Mouse (Mus musculus) kidney, embryonic 16.5 days (tissue): ENCODE measurements around the gene Gckr. TPM values are rescaled to one million over a fixed set of nuclear protein-coding genes. Genes with fewer than 3 reads are reported as not detected.
"Not testable (repeated sequence)": the region's sequence is repeated elsewhere in the genome, so short reads cannot be mapped to it uniquely, and the experiment has no call there.

Source experiments
- ATAC-seq: fragments of 200-750 bp; cut with Nextera tagmentation; 2 replicates; pipeline ENCODE4 v1.8.0; 2017; ENCODE audit warnings: moderate TSS enrichment; ENCODE audit not compliant: low FRiP score, low TSS enrichment
- H3K27ac ChIP-seq: fragments of 300-500 bp; sonication (generic); 2 replicates; pipeline ENCODE4 v1.5.1; 2014; ENCODE audit warnings: low read length
- H3K27me3 ChIP-seq: fragments of 300-500 bp; sonication (generic); 2 replicates; pipeline ENCODE4 v1.6.1; 2014; ENCODE audit warnings: low read length, control low read depth, mixed read lengths; ENCODE audit not compliant: insufficient read depth
- H3K36me3 ChIP-seq: fragments of 300-500 bp; sonication (generic); 2 replicates; pipeline ENCODE4 v1.6.1; 2014; ENCODE audit warnings: low read length, control low read depth, mixed read lengths; ENCODE audit not compliant: insufficient read depth
- H3K4me1 ChIP-seq: fragments of 300-500 bp; sonication (generic); 2 replicates; pipeline ENCODE4 v1.6.1; 2014; ENCODE audit warnings: low read length, control low read depth, mixed read lengths; ENCODE audit not compliant: insufficient read depth
- H3K4me2 ChIP-seq: fragments of 300-500 bp; sonication (generic); replicated peaks from 2 replicates; pipeline ENCODE4 v1.6.1; 2014; ENCODE audit warnings: low read depth, low read length
- H3K4me3 ChIP-seq: fragments of 300-500 bp; sonication (generic); 2 replicates; pipeline ENCODE4 v1.5.1; 2014; ENCODE audit warnings: mild to moderate bottlenecking, low read length
- H3K9ac ChIP-seq: fragments of 300-500 bp; sonication (generic); replicated peaks from 2 replicates; pipeline ENCODE4 v1.6.1; 2014; ENCODE audit warnings: low read length
- H3K9me3 ChIP-seq: fragments of 300-500 bp; sonication (generic); 2 replicates; pipeline ENCODE4 v1.6.1; 2016; ENCODE audit warnings: low read length, control low read depth
- WGBS: fragments of 180-500 bp; shearing (Covaris S2); extraction: QIAGEN DNeasy Blood & Tissue Kit; methylation state at CpG from one replicate; pipeline ENCODE4 v1.1.7; 2014; 5-methylcytosine and 5-hydroxymethylcytosine counted together
- polyA plus RNA-seq: library from polyadenylated mRNA; unstranded; fragments of >200 nt; fragmentation: Nextera tagmentation; extraction: Ambion mirVana; gene quantifications from 2 replicates; pipeline ENCODE4 v1.2.1, GENCODE M21; 2015

The Gckr gene
- polyA plus RNA-seq, 1 experiment from 2014 or later = 0.24 TPM

DNA sequence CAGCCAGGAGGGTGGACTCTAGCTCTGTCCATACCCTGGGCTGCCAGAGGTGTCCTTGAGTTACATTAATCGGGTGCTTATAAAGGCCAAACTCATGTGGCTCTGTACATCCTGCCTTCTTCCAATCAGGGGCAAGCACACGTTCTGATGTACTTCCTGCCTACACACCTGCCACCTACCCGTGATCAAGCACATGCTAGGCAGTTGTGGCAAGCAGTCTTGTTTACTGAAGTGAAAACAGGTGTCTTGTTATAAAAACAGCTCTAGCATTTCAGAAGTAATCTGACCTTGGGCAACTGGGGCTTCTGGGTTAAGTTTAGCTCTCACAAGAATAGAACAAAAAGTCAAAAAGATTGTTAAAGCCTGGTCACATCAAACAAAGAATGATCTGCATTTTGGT is 26.8 kb downstream of the Gckr start:
- no peaks in the 10 kb centered on the region for H3K9me3 ChIP-seq
- no peaks in the 10 kb centered on the region for H3K36me3 ChIP-seq
- no peak overlapping the region for H3K9ac ChIP-seq
- H3K4me1 ChIP-seq = no peaks in the 10 kb centered on the region
- no peak overlapping the region for H3K27ac ChIP-seq
- no peak overlapping the region for H3K4me3 ChIP-seq
- no peaks in the 10 kb centered on the region for H3K27me3 ChIP-seq
- no peak overlapping the region for H3K4me2 ChIP-seq
- 62% methylated on average over 3 of the region's 3 CpGs for WGBS
- ATAC-seq = no peak

DNA sequence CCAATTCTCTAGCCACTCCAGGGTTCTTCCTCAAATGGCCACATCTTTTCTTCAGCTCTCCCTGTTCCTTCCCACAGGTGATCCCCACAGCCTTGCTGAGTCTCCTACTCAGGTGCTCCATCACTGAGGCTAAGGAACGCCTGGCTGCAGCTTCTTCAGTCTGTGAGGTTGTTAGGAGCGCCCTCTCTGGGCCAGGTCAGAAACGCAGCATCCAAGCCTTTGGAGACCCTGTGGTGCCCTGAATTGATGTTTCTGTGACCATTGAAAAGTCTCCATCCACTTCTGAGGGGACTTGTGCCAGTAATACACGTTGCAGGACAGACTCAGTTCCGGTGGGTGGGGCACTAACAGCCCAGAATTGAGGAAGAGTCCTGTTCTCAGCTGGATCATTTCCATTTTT is 29.6 kb downstream of the Gckr start:
- Histone ChIP-seq H3K27ac (no peak overlapping the region), H3K9ac (no peak overlapping the region), H3K4me2 (no peak overlapping the region), H3K9me3 (no peaks in the 10 kb centered on the region), H3K36me3 (no peaks in the 10 kb centered on the region), H3K4me1 (no peaks in the 10 kb centered on the region), H3K4me3 (no peak overlapping the region), H3K27me3 (no peaks in the 10 kb centered on the region)
- WGBS = 12% methylated on average over 5 of the region's 5 CpGs
- ATAC-seq = no peak

- H3K9ac ChIP-seq = no peak overlapping the region
- H3K27ac ChIP-seq = no peak overlapping the region
- H3K36me3 ChIP-seq = no peaks in the 10 kb centered on the region
- no peak overlapping the region for H3K4me3 ChIP-seq
- H3K9me3 ChIP-seq = peaks cover 3% of the 10 kb centered on the region
- H3K4me1 ChIP-seq = no peaks in the 10 kb centered on the region
- 32% methylated on average over 7 of the region's 7 CpGs for WGBS
- H3K27me3 ChIP-seq = no peaks in the 10 kb centered on the region
- no peak for ATAC-seq
- H3K4me2 ChIP-seq = no peak overlapping the region
These were observed 31.0 kb downstream of the Gckr start for GRCm38 (mm10) chr5:31328255-31328654.

DNA sequence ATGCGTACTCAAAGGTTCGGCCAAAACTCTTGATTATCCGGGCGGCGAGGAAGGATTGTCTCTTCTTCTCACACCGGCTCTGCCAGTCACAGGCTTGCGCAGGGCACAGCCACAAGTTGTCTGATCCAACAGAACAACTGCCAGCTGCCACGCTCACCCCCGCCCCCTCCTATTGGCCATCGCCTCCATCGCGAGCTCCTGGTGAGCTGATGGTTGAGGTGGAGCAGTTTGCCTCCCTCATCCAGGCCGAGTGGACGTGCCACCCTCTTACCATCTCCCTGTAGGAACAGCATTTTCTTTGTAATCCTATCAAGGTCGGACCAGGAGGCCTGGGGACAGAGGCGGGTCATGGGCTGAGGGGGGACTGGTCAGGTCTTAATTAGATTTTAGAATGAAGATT is 60.3 kb downstream of the Gckr start:
- 82% methylated on average over 16 of the region's 16 CpGs for WGBS
- ATAC-seq, H3K9ac ChIP-seq: not testable (repeated sequence)

GRCm38 (mm10) chr5:31360955-31361354 is 63.7 kb downstream of the Gckr start:
- no peak for ATAC-seq
- H3K27me3 ChIP-seq = no peaks in the 10 kb centered on the region
- H3K4me1 ChIP-seq = no peaks in the 10 kb centered on the region
- WGBS = 81% methylated on average over 6 of the region's 6 CpGs
- H3K4me2 ChIP-seq = no peak overlapping the region
- no peak overlapping the region for H3K9ac ChIP-seq
- no peak overlapping the region for H3K27ac ChIP-seq
- no peak overlapping the region for H3K4me3 ChIP-seq
- no peaks in the 10 kb centered on the region for H3K9me3 ChIP-seq
- no peaks in the 10 kb centered on the region for H3K36me3 ChIP-seq

More for the DNA sequence above, 60.3 kb downstream of the Gckr start:
- not testable (repeated sequence) for H3K4me2 ChIP-seq, H3K36me3 ChIP-seq, H3K27ac ChIP-seq, H3K4me3 ChIP-seq, H3K27me3 ChIP-seq, H3K4me1 ChIP-seq, H3K9me3 ChIP-seq

Other genes starting within 250 kb of the Gckr start
- gene Atraid, start 249.1 kb upstream of the Gckr start, polyA plus RNA-seq = 158 and 163 TPM in 2 replicates
- gene Slc5a6, start 248.5 kb upstream of the Gckr start, polyA plus RNA-seq = 14.6 and 14.7 TPM in 2 replicates
- 36.0 and 38.7 TPM in 2 replicates for gene Cad, start 242.7 kb upstream of the Gckr start, polyA plus RNA-seq
- not detected in 2 replicates for gene Dnajc5g, start 191.2 kb upstream of the Gckr start, polyA plus RNA-seq
- gene Slc30a3, start 189.2 kb upstream of the Gckr start, polyA plus RNA-seq = 3.4 and 4.5 TPM in 2 replicates
- 0.19 and 0.28 TPM in 2 replicates for gene Trim54, start 180.7 kb upstream of the Gckr start, polyA plus RNA-seq
- gene Ucn, start 158.6 kb upstream of the Gckr start, polyA plus RNA-seq = not detected in 2 replicates
- gene Mpv17, start 143.2 kb upstream of the Gckr start, polyA plus RNA-seq = 79.0 and 79.3 TPM in 2 replicates
- 1.9 and 2.1 TPM in 2 replicates for gene Gm29609, start 117.5 kb upstream of the Gckr start, polyA plus RNA-seq
- gene Gtf3c2, start 117.3 kb upstream of the Gckr start, polyA plus RNA-seq = 82.8 and 99.0 TPM in 2 replicates
- gene Snx17, start 104.2 kb upstream of the Gckr start, polyA plus RNA-seq = 151 and 165 TPM in 2 replicates
- gene Eif2b4, start 104.0 kb upstream of the Gckr start, polyA plus RNA-seq = 76.1 and 81.5 TPM in 2 replicates
- 9.9 and 10.9 TPM in 2 replicates for gene Zfp513, start 95.1 kb upstream of the Gckr start, polyA plus RNA-seq
- 138 and 139 TPM in 2 replicates for gene Ppm1g, start 76.8 kb upstream of the Gckr start, polyA plus RNA-seq
- 179 and 182 TPM in 2 replicates for gene Nrbp1, start 56.6 kb upstream of the Gckr start, polyA plus RNA-seq
- gene Gm9970, start 56.2 kb upstream of the Gckr start, polyA plus RNA-seq = 0.52 TPM in 1 of 2 replicates, not detected in the other
- 22.9 and 26.8 TPM in 2 replicates for gene Krtcap3, start 45.8 kb upstream of the Gckr start, polyA plus RNA-seq
- 39.7 and 40.6 TPM in 2 replicates for gene Ift172, start 6.3 kb upstream of the Gckr start, polyA plus RNA-seq
- gene Fndc4, start 1.4 kb upstream of the Gckr start, polyA plus RNA-seq = 42.5 and 46.1 TPM in 2 replicates
- 55.2 and 62.2 TPM in 2 replicates for gene Zfp512, start 155.0 kb downstream of the Gckr start, polyA plus RNA-seq
- gene 4930548H24Rik, start 188.3 kb downstream of the Gckr start, polyA plus RNA-seq = 0.17 TPM in 1 of 2 replicates, not detected in the other
- gene Gpn1, start 197.3 kb downstream of the Gckr start, polyA plus RNA-seq = 67.2 and 68.0 TPM in 2 replicates
- 31.7 and 36.7 TPM in 2 replicates for gene Slc4a1ap, start 229.6 kb downstream of the Gckr start, polyA plus RNA-seq
- gene Supt7l, start 230.4 kb downstream of the Gckr start, polyA plus RNA-seq = 26.1 and 32.7 TPM in 2 replicates